Mouse (Mus musculus): ENCODE measurements around the gene Swsap1. TPM values are rescaled to one million over a fixed set of nuclear protein-coding genes. Genes with fewer than 3 reads are reported as not detected.

The Swsap1 gene
- polyA plus RNA-seq, 1 experiment, result 10.5 TPM

- Histone ChIP-seq H3K27ac (ENCODE audit: insufficient read depth, low read depth, low read length) (peak overlapping the region; percentile 43; the same call in 1 of the 2 replicates), H3K4me1 (ENCODE audit: control insufficient read depth, insufficient read depth, low read length) (no peaks in the 10 kb centered on the region), H3K36me3 (ENCODE audit: control insufficient read depth, insufficient read depth, low read length) (peaks cover 6% of the 10 kb centered on the region), H3K27me3 (replicated peaks; ENCODE audit: control insufficient read depth, insufficient read depth, low read length) (no peaks in the 10 kb centered on the region), H3K4me3 (ENCODE audit: insufficient read depth, low read depth, low read length) (no peak overlapping the region)
- 49% methylated on average over 4 of the region's 4 CpGs for WGBS
- TF ChIP-seq POLR2A (IDR thresholded peaks at IDR 0.05; ENCODE audit: low read depth, low read length) (no peak), CTCF (conservative IDR thresholded peaks at IDR 0.05; ENCODE audit: insufficient read depth, insufficient read length, low read depth, low read length) (no peak)
- DNase-seq, result peak; percentile 73
These were observed 23.0 kb downstream of the Swsap1 start for GRCm38 (mm10) chr9:21978398-21979128.

- Histone ChIP-seq H3K27ac (ENCODE audit: insufficient read depth, low read depth, low read length) (no peak overlapping the region), H3K27me3 (replicated peaks; ENCODE audit: control insufficient read depth, insufficient read depth, low read length) (no peaks in the 10 kb centered on the region), H3K4me1 (ENCODE audit: control insufficient read depth, insufficient read depth, low read length) (peaks cover 3% of the 10 kb centered on the region; the same call in 1 of the 2 replicates), H3K4me3 (ENCODE audit: insufficient read depth, low read depth, low read length) (no peak overlapping the region), H3K36me3 (ENCODE audit: control insufficient read depth, insufficient read depth, low read length) (peaks cover 6% of the 10 kb centered on the region)
- TF ChIP-seq CTCF (conservative IDR thresholded peaks at IDR 0.05; ENCODE audit: insufficient read depth, insufficient read length, low read depth, low read length) (no peak), POLR2A (IDR thresholded peaks at IDR 0.05; ENCODE audit: low read depth, low read length) (no peak)
- no peak for DNase-seq
- WGBS, result 64% methylated on average over 3 of the region's 3 CpGs
These were observed 28.4 kb downstream of the Swsap1 start for GRCm38 (mm10) chr9:21983911-21984310.

- WGBS, result 36% methylated on average over 36 of the region's 36 CpGs
- peak overlapping the region; percentile 41 for H3K27ac ChIP-seq (ENCODE audit: insufficient read depth, low read depth, low read length)
- no peak for TF ChIP-seq CTCF (conservative IDR thresholded peaks at IDR 0.05; ENCODE audit: insufficient read depth, insufficient read length, low read depth, low read length)
- TF ChIP-seq POLR2A (IDR thresholded peaks at IDR 0.05; ENCODE audit: low read depth, low read length), result no peak
- peak overlapping the region; percentile 92 for H3K4me3 ChIP-seq (ENCODE audit: insufficient read depth, low read depth, low read length)
- no peaks in the 10 kb centered on the region for H3K36me3 ChIP-seq (ENCODE audit: control insufficient read depth, insufficient read depth, low read length)
- H3K4me1 ChIP-seq (ENCODE audit: control insufficient read depth, insufficient read depth, low read length), result peaks cover 7% of the 10 kb centered on the region
- no peaks in the 10 kb centered on the region for H3K27me3 ChIP-seq (replicated peaks; ENCODE audit: control insufficient read depth, insufficient read depth, low read length)
- DNase-seq, result peak; percentile 19
These were observed 32.2 kb downstream of the Swsap1 start for GRCm38 (mm10) chr9:21987592-21988342.

- Histone ChIP-seq H3K4me3 (ENCODE audit: insufficient read depth, low read depth, low read length) (peak overlapping the region; percentile 92), H3K27ac (ENCODE audit: insufficient read depth, low read depth, low read length) (peak overlapping the region; percentile 57), H3K36me3 (ENCODE audit: control insufficient read depth, insufficient read depth, low read length) (no peaks in the 10 kb centered on the region), H3K27me3 (replicated peaks; ENCODE audit: control insufficient read depth, insufficient read depth, low read length) (no peaks in the 10 kb centered on the region), H3K4me1 (ENCODE audit: control insufficient read depth, insufficient read depth, low read length) (peaks cover 7% of the 10 kb centered on the region)
- TF ChIP-seq CTCF (conservative IDR thresholded peaks at IDR 0.05; ENCODE audit: insufficient read depth, insufficient read length, low read depth, low read length) (no peak), POLR2A (IDR thresholded peaks at IDR 0.05; ENCODE audit: low read depth, low read length) (no peak)
- 3% methylated on average over 32 of the region's 32 CpGs for WGBS
- DNase-seq, result peak; percentile 85
These were observed 33.0 kb downstream of the Swsap1 start for GRCm38 (mm10) chr9:21988421-21989101.

- H3K4me1 ChIP-seq (ENCODE audit: control insufficient read depth, insufficient read depth, low read length), result peaks cover 7% of the 10 kb centered on the region
- H3K4me3 ChIP-seq (ENCODE audit: insufficient read depth, low read depth, low read length), result peak within 1 kb of the TSS; percentile 92
- TF ChIP-seq POLR2A (IDR thresholded peaks at IDR 0.05; ENCODE audit: low read depth, low read length) (peak; percentile 39), CTCF (conservative IDR thresholded peaks at IDR 0.05; ENCODE audit: insufficient read depth, insufficient read length, low read depth, low read length) (no peak)
- DNase-seq, result peak; percentile 88
- no peaks in the 10 kb centered on the region for H3K27me3 ChIP-seq (replicated peaks; ENCODE audit: control insufficient read depth, insufficient read depth, low read length)
- H3K36me3 ChIP-seq (ENCODE audit: control insufficient read depth, insufficient read depth, low read length), result no peaks in the 10 kb centered on the region
- WGBS, result 1% methylated on average over 42 of the region's 42 CpGs
- peak within 1 kb of the TSS; percentile 96 for H3K27ac ChIP-seq (ENCODE audit: insufficient read depth, low read depth, low read length)
These were observed 33.9 kb downstream of the Swsap1 start, which contains the start of gene Rgl3 for GRCm38 (mm10) chr9:21989230-21990110. TSS of gene Rgl3 (minus strand) at chr9:21989446.

GRCm38 (mm10) chr9:21992227-21992626 lies 36.7 kb downstream of the Swsap1 start:
- TF ChIP-seq CTCF (conservative IDR thresholded peaks at IDR 0.05; ENCODE audit: insufficient read depth, insufficient read length, low read depth, low read length) (no peak), POLR2A (IDR thresholded peaks at IDR 0.05; ENCODE audit: low read depth, low read length) (no peak)
- peak; percentile 63 for DNase-seq
- Histone ChIP-seq H3K27ac (ENCODE audit: insufficient read depth, low read depth, low read length) (no peak overlapping the region), H3K4me3 (ENCODE audit: insufficient read depth, low read depth, low read length) (no peak overlapping the region), H3K4me1 (ENCODE audit: control insufficient read depth, insufficient read depth, low read length) (peaks cover 7% of the 10 kb centered on the region), H3K27me3 (replicated peaks; ENCODE audit: control insufficient read depth, insufficient read depth, low read length) (no peaks in the 10 kb centered on the region), H3K36me3 (ENCODE audit: control insufficient read depth, insufficient read depth, low read length) (no peaks in the 10 kb centered on the region)
- 59% methylated on average over 4 of the region's 4 CpGs for WGBS
